Mouse (Mus musculus): Measurements from ENCODE around the gene Slc27a1.

DNA sequence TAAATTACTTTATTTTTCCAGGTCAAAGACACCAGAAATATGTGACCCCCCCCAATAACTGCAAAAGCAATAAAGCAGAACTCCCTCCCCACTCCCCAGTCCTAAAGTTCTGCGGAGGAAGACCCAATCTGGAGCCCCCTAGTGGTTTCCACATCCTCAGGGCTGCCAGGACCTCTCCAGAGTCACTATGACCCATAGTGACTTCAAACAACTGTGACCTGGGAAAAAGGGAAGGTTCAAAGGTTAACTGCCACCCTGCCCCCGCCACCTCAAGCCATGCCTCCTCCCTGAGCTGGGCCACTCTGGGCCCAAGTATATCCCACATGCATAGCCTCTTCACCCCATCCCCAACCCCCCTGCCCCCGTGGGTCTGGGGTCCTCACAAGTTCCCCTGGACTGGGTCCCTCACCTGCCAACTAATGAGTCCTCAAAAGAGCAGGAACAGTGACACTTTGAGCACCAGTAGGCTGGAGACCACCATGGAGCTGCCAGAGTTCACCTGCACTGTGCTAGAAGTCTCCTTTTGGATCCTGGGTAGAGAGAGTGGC is 34.3 kb upstream of the Slc27a1 start:
- no peak for TF ChIP-seq CTCF (IDR thresholded peaks at IDR 0.05; ENCODE audit: low read depth, low read length)
- no peak for TF ChIP-seq POLR2AphosphoS5 (IDR thresholded peaks at IDR 0.05; ENCODE audit: insufficient replicate concordance, low read depth, low read length)
- TF ChIP-seq GATA1 (IDR thresholded peaks at IDR 0.05; ENCODE audit: borderline replicate concordance, low read length) = no peak
- no peak for TF ChIP-seq TAL1 (conservative IDR thresholded peaks at IDR 0.05; ENCODE audit: low read depth, low read length)
- TF ChIP-seq GATA2 (IDR thresholded peaks at IDR 0.05; ENCODE audit: borderline replicate concordance, low read depth, low read length) = no peak

Data from G1E (cell line).